Mouse (Mus musculus) 416B (cell line): Measurements from ENCODE around the gene Tac1.
"Not testable (repeated sequence)": the region's sequence is repeated elsewhere in the genome, so short reads cannot be mapped to it uniquely, and the experiment has no call there.

ENCODE experiments used
- DNase-seq: peaks from one replicate; pipeline ENCODE4 v3.0.0; 2011; ENCODE audit warnings: low read depth

Tac1 gene

GRCm38 (mm10) chr6:7554829-7555391, at the start of gene Tac1:
Gene Tac1 (plus strand): TSS chr6:7554879.
- DNase-seq = no peak

GRCm38 (mm10) chr6:7543511-7543910, 11.2 kb upstream of the Tac1 start:
- DNase-seq = not testable (repeated sequence)

DNA sequence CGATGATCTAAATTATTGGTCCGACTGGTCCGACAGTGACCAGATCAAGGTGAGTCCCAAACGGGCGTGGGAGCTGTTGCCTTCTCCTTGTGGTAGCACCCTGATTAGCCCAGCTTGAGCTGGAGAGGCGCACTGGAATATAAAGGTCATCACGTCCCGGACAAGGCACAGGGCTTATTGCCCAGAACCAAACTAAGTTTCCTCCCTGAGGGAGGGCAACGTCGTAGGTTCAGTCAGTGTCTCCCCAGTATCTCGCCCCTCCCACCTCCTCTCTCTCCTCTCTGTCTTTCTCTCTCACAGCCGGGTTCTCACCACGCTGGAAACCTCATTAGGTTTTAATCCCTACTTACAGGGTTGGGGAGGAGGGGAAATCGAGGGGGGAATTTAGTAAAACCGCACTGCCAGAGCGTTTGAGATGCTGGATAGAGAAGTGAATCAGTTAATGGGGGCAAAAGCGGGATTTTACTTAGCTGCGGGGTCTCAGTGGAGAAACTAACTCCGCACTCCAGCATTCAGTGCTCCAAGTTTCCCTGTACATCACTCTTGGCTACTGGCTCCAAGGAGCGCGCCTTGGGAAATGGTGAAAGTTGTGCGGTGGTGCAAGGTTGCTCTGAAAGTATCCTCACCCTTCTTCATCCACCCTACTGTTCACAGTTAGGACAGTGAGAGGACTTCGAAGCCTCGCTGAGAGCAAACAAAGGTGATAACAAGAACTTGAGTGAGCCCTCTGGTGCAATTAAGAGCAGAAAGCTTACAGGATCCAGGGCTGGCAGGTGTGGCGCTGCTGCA, 1.2 kb downstream of the Tac1 start:
- no peak for DNase-seq

DNA sequence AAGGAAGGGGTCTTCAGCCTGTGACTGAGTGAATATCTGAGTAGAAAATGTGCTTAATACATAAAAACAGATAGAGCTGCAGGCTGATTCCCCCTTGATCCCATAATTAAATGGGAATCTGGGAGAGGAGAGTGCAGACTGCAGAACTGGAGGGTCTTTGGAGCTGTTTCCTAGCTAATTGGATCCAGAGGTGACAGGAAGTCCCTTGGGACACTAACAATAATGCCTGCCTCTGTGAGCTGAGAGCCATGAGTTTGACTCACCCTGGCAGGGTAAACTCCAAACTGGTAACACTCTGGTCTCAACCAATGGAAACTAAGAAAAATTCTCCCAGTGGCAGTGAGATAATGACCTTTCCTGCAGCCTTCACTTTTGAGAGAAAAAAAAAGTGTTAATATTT, 3.5 kb downstream of the Tac1 start:
- no peak for DNase-seq

DNA sequence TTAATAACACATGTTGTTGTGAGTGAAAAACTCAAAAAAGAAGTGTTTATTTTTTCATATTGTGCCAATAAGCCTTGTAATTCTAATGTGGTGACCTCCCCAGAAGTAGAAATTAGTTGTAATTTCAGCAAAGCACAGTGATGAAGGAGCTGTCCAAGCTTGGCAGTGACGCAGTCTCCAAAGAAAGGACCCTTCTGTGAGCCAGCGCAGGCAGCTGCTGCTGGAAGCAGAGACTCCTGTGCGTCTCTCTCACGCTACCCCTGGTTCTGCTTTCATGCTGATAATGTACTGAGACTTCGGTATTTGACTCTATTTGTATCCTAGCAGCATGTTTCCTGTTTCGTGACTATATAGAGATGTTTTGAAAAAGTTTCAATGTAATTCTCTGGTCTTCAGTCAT, 7.8 kb downstream of the Tac1 start:
- no peak for DNase-seq

- no peak for DNase-seq
Measured at GRCm38 (mm10) chr6:7564537-7564936, 9.9 kb downstream of the Tac1 start.

- DNase-seq = no peak
Measured at GRCm38 (mm10) chr6:7571144-7571543, 16.5 kb downstream of the Tac1 start.

DNA sequence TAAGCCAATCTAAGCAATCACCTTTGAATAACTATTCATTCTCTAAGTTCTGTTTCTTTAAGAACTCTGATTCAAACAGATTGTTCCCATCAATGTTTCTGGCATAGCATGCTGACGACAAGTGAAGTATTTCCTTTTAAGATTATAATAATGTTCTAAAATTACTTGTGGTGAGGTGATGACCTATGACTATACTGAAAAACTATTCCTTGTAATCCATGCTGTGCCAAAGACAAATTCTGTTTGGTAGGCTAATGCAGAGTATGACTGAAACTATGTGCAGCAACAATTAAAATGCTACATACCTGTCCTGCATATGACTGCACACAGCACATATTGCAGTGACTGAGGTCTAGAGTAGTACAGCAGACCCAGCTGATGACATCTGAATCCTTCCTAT, 23.4 kb downstream of the Tac1 start:
- no peak for DNase-seq

DNA sequence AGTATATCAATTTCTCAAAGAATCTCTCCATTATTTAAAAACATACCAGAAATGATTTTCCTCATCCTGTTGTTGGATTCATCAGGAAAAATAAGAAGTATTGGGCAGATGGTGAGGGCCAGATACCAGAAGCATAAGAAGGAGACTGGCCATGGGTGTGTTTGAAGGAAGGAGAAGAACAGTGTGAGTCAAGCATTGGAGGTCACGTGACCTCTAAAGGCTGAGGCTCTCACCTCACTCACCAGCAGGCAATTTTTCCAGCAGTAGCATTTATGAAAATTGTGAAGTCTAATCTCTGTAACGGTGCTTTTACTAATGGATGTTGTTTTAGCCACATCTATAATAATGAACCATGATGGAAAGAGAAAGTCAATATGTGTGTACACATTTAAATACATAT, 39.8 kb downstream of the Tac1 start:
- DNase-seq = peak; percentile 3

- no peak for DNase-seq
Measured at GRCm38 (mm10) chr6:7598416-7598815, 43.7 kb downstream of the Tac1 start.

- peak; percentile 62 for DNase-seq
Measured at GRCm38 (mm10) chr6:7600228-7600627, 45.5 kb downstream of the Tac1 start.

DNA sequence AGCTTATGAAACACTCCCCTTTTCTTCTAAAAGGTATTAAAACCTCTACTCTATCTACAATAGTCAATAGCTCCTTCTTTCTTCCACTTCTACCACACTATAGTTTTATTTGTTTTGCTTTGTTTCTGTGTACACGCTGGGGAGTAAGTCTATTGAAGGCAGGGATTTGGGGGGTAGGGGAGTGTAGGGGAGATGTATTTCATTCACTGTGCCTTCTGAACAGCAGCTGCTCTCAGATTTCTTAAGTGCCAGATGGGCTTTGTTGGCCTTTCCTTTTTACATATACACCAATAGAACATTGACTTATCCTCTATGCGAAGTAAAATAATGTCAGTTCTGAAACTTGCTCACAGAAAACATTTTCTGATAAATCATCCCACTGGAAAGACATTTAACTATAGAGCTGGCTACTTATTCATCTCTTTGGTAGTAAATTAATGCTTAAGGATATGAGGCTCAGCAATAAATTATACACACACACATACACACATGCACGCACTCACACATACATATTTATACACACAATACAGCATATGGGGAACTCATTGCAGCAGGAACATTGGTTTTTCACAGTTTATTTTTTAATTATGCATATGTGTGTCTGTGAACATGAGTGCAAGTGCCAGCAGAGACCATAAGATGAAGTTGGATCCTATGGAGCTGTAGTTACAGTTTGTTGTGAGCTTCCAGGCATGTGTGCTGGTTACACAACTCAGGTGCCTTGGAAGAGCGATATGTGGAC, 46.8 kb downstream of the Tac1 start:
- DNase-seq = no peak

GRCm38 (mm10) chr6:7613676-7614075, 59.0 kb downstream of the Tac1 start:
- DNase-seq = not testable (repeated sequence)
